Mouse (Mus musculus) testis, adult 2 months (tissue): ENCODE measurements around the gene Gm11595.
"Not testable (repeated sequence)": the region's sequence is repeated elsewhere in the genome, so short reads cannot be mapped to it uniquely, and the experiment has no call there.

Experiments used
- CTCF ChIP-seq: fragments of 200-500 bp; IDR thresholded peaks from 2 replicates; pipeline ENCODE4 v1.5.1; 2012; ENCODE audit warnings: low read depth, mild to moderate bottlenecking, inconsistent platforms, low read length, moderate library complexity; ENCODE audit not compliant: control insufficient read depth, insufficient read depth, insufficient replicate concordance
- POLR2A ChIP-seq: fragments of 200-500 bp; IDR thresholded peaks from 2 replicates; pipeline ENCODE4 v1.6.1; 2012; ENCODE audit warnings: low read depth, mild to moderate bottlenecking, inconsistent platforms, low read length, moderate library complexity; ENCODE audit not compliant: control insufficient read depth

DNA sequence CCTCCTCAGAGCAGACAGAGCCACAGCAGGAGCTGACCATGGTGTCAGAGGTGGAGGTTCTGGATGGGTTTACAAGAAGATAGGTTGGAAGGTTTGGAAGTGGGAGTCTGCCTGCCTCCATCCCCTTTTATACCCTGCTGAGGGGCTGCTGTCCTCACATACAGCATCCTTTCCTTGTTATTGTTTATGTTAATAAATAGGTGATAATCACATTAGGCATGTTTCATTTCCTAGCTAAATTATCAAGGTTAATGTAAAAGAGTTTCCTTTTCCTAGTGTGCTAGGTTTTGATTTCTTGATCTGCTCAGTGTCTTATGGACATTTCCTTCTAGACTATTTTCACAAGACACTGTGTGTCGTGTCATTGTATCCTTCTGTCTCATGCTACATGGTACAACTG, 31.6 kb upstream of the Gm11595 start, which contains the start of gene Gm11554:
- not testable (repeated sequence) for TF ChIP-seq POLR2A, CTCF
